Mouse (Mus musculus) testis, adult 2 months (tissue): ENCODE measurements around the gene Camp.

ENCODE experiments used
- CTCF ChIP-seq: fragments of 200-500 bp; IDR thresholded peaks from 2 replicates; pipeline ENCODE4 v1.5.1; 2012; ENCODE audit warnings: low read depth, mild to moderate bottlenecking, inconsistent platforms, low read length, moderate library complexity; ENCODE audit not compliant: control insufficient read depth, insufficient read depth, insufficient replicate concordance
- POLR2A ChIP-seq: fragments of 200-500 bp; IDR thresholded peaks from 2 replicates; pipeline ENCODE4 v1.6.1; 2012; ENCODE audit warnings: low read depth, mild to moderate bottlenecking, inconsistent platforms, low read length, moderate library complexity; ENCODE audit not compliant: control insufficient read depth

DNA sequence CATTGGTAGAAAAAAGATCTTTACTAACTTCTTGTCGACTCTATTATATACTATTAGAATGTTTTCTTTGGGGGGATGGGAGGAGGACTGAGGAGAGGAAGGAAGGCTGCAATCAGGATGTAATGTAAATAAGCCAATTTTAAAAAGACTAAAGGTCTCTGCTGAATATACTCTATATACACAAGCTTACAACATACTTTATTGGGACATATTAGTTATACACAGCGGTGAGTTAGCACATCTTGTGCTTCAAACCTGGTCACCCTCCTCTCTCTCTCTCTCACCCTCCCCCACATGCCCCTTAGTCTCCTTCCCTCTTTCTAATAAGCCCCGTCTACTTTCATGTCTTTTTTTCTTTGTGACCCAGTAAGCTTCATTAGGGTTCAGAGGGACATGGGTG, 41.5 kb downstream of the Camp start:
- TF ChIP-seq CTCF (no peak), POLR2A (no peak)
